9 mouse cellular contexts compared by ENCODE assay signal in the genomic region with DNA sequence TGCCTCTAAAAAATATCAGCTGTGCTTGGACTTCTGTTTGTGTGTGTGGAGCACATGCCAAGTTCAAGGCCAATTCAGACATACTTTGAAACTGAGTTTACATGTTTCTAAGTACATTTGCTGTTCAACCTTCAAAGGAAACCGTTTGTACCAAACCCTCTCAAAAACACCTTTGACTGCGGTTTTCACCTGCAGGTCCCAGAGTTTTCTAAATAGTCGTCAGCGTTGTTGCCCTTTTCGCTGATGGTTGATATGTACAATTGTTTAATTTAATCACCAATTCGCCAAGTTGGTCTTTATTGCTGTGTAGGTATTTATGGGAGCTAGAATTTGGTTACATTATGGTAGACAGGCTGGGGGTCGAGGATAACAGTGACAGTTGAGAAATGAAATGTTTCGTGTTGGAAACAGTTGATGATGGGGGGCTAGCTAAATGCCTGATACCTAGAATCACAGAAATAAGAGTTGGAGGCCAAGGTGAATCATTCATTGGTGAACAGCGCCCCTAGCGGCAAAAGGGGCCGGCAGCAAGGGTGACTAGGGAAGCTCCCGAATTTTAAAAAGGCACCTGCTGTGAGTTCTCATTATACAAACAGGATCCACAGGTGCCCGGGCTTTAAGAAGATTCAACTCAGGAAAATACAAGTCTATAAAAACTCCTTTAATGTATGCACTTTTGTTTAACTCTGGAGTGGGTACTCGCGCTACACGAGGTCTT. TPM values are rescaled to one million over a fixed set of nuclear protein-coding genes. Genes with fewer than 3 reads are reported as not detected.
A peak's percentile ranks its signal among the peaks of the same experiment; 100 is the strongest.
DNase-seq lines count a peak whose midpoint lies in the region; ATAC-seq lines count a peak whose summit lies in the region.
"Had no signal": no experiment of that assay in that cellular context is flagged by ENCODE, and none has a peak within 500 bp of the region (broad histone marks: within the 10 kb centered on the region; RNA-seq: fewer than 3 reads in every experiment).

No protein-coding gene starts in this region.

- peak overlapping the region; percentile 98 for H3K4me2 ChIP-seq in intestine, embryonic 15.5 days (replicated peaks)

- H3K4me3 ChIP-seq in intestine, embryonic 15.5 days (replicated peaks), result peak overlapping the region; percentile 61
- H3K4me3 ChIP-seq: megakaryocyte, embryonic 14.5 days had no signal

- intact Hi-C loops in gastrocnemius, postnatal 36 days (cut with DNase I), result loop anchor here (1.0 to 5.0 kb wide), 2 partner anchors 266 to 367 kb away; no protein-coding TSS in a partner anchor

- H3K27me3 ChIP-seq in intestine, embryonic 15.5 days (replicated peaks), result peaks cover 16% of the 10 kb centered on the region

- H3K9me3 ChIP-seq in intestine, embryonic 15.5 days, result no peaks in the 10 kb centered on the region
- H3K9me3 ChIP-seq: megakaryocyte, embryonic 14.5 days had no signal

- 22% methylated on average over 16 of the region's 16 CpGs for WGBS in intestine, embryonic 15.5 days

- ATAC-seq in intestine, embryonic 15.5 days, result peak; percentile 12; the same call in 1 of the 2 replicates

- no peak overlapping the region for H3K9ac ChIP-seq in intestine, embryonic 15.5 days

- H3K27ac ChIP-seq in intestine, embryonic 15.5 days, result no peak overlapping the region

- peaks cover 10% of the 10 kb centered on the region; the same call in 1 of the 2 replicates for H3K4me1 ChIP-seq in intestine, embryonic 15.5 days (replicated peaks)
- H3K4me1 ChIP-seq: megakaryocyte, embryonic 14.5 days had no signal

- DNase-seq in adrenal gland, postnatal 36 days, result peak; percentile 86 to 88
- DNase-seq in embryo, embryonic 11.5 days (ENCODE audit: low read depth, low spot score), result peak; percentile 69
- peak; percentile 66 to 75 for DNase-seq in gastrocnemius, postnatal 36 days
- peak; percentile 31 to 84 for DNase-seq in left cerebral cortex, adult 8-10 months (ENCODE audit: low spot score in 2 of 2)
- peak; percentile 74 to 86 for DNase-seq in lung, postnatal 4 days
- DNase-seq in right cerebral cortex, adult 2 months (ENCODE audit: low spot score in 2 of 2), result peak; percentile 89 to 93
- no peak for DNase-seq in natural killer cell, adult 2 months (ENCODE audit: low spot score in 2 of 2)

- no peaks in the 10 kb centered on the region for H3K36me3 ChIP-seq in intestine, embryonic 15.5 days

RNA-seq across cellular contexts. Expression of gene Adam12, which starts 8.3 kb away (rescaled TPM):
- total RNA-seq in adrenal gland, postnatal 36 days (2021), result 10 to 100 TPM in 1 of 2 experiments, 1 to 10 TPM in 1; 8.1 to 10.6 TPM
- total RNA-seq in gastrocnemius, postnatal 36 days (2021), result 1 to 10 TPM in 1 of 2 experiments, under 1 TPM in 1; 0.82 to 1.8 TPM
- polyA plus RNA-seq in intestine, embryonic 15.5 days (2015; fragmentation: Nextera tagmentation; extraction: Ambion mirVana), result 6.3 and 6.4 TPM in 2 replicates
- 1 to 10 TPM; 3.1 to 5.6 (median 3.8) TPM for total RNA-seq in left cerebral cortex, adult 8-10 months (2022)

Comparison
In these comparisons a context has a peak if more than half of its experiments do, and no peak if none do; other contexts are left out.
1. DNase-seq: peak in adrenal gland, postnatal 36 days (2 of 2), embryo, embryonic 11.5 days (single experiment), gastrocnemius, postnatal 36 days (2 of 2), left cerebral cortex, adult 8-10 months (2 of 2), lung, postnatal 4 days (2 of 2) and right cerebral cortex, adult 2 months (2 of 2); none in natural killer cell, adult 2 months (0 of 2).